Mouse (Mus musculus): ENCODE measurements around the gene Gm37419. TPM values are rescaled to one million over a fixed set of nuclear protein-coding genes. Genes with fewer than 3 reads are reported as not detected.

Gm37419 gene
- polyA plus RNA-seq, 2 experiments, result not detected

DNA sequence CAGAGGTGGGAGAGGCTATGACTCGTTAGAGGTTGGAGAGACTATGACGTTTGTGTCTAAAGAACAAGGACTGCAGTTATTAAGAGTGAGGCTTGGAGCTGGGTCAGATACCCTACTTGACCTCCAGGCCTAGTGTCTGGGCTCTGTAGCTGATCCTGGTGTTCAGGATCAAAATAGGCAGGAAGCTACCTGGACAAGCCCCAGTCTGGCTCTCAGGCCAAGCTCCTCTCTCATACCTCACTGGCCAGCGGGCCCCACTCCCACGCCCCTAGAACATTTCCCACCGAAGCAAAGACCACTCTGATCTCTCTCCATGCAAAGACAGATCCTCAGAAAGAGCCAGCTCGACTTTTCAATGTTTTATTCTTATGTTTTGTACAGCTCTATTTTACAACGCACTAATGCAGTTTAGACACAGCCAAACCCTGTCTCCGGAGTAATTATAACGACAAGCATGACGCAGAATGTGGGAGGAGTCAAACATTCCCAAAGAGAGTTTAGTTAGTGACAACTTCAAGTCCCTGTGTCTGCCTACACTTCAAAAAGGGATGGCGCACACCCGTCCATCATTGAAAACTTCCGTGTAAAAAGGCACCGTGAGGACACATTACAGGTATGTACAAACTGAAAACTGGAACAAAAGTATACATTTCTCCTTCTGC is 23.4 kb upstream of the Gm37419 start:
- H3K27ac ChIP-seq, result no peak overlapping the region
- H3K4me1 ChIP-seq (replicated peaks; ENCODE audit: control insufficient read depth in 2 of 2, insufficient read depth in 2 of 2, low read length in 1 of 2), result no peaks in the 10 kb centered on the region
- 71% methylated on average over 14 of the region's 14 CpGs for WGBS (ENCODE audit: insufficient replicate concordance)
- no peak overlapping the region for H3K9ac ChIP-seq (replicated peaks)
- DNase-seq (ENCODE audit: low read depth in 3 of 3, low spot score in 3 of 3) (no peak), ATAC-seq (ENCODE audit: insufficient read depth) (no peak)
- no peak overlapping the region for H3K4me3 ChIP-seq (ENCODE audit: insufficient read depth in 1 of 2, low read depth in 2 of 2, low read length in 2 of 2)
- H3K36me3 ChIP-seq (replicated peaks; ENCODE audit: control insufficient read depth, insufficient read depth, low read depth), result no peaks in the 10 kb centered on the region
- H3K27me3 ChIP-seq (ENCODE audit: control insufficient read depth, insufficient read depth, low read length), result no peaks in the 10 kb centered on the region
- no peaks in the 10 kb centered on the region for H3K9me3 ChIP-seq (ENCODE audit: control insufficient read depth, low read length)
- TF ChIP-seq EP300 (IDR thresholded peaks at IDR 0.05; ENCODE audit: low read depth), result no peak
- no peak for TF ChIP-seq CTCF (IDR thresholded peaks at IDR 0.05; ENCODE audit: low read depth)
- no peak overlapping the region for H3K4me2 ChIP-seq (ENCODE audit: low read depth)

DNA sequence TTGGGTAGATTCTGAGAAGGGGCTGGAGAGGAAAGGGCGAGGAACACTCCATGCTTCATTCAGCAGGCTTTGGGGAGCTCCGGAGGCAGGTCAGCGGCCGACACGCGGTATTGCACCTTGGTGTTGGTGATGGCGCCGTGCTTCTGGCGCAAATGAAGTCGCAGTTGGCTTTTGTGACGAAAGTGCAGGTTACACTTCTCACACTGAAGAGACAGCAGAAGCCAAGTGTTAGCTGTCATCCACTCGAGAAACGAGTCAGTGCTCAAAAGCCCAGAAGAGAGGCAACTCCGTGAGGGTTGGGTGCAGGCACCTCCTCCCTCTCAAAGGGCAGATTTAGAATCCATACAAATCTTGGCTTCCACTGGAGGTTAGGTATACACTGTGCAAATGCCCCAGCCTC is 22.2 kb upstream of the Gm37419 start:
- 75% methylated on average over 14 of the region's 14 CpGs for WGBS (ENCODE audit: insufficient replicate concordance)
- Histone ChIP-seq H3K27ac (no peak overlapping the region), H3K4me1 (replicated peaks; ENCODE audit: control insufficient read depth in 2 of 2, insufficient read depth in 2 of 2, low read length in 1 of 2) (no peaks in the 10 kb centered on the region), H3K9ac (replicated peaks) (no peak overlapping the region), H3K4me2 (ENCODE audit: low read depth) (no peak overlapping the region), H3K9me3 (ENCODE audit: control insufficient read depth, low read length) (no peaks in the 10 kb centered on the region), H3K4me3 (ENCODE audit: insufficient read depth in 1 of 2, low read depth in 2 of 2, low read length in 2 of 2) (no peak overlapping the region), H3K36me3 (replicated peaks; ENCODE audit: control insufficient read depth, insufficient read depth, low read depth) (no peaks in the 10 kb centered on the region), H3K27me3 (ENCODE audit: control insufficient read depth, insufficient read depth, low read length) (no peaks in the 10 kb centered on the region)
- DNase-seq (ENCODE audit: low read depth in 3 of 3, low spot score in 3 of 3) (no peak), ATAC-seq (ENCODE audit: insufficient read depth) (no peak)
- TF ChIP-seq EP300 (IDR thresholded peaks at IDR 0.05; ENCODE audit: low read depth), result no peak
- no peak for TF ChIP-seq CTCF (IDR thresholded peaks at IDR 0.05; ENCODE audit: low read depth)

DNA sequence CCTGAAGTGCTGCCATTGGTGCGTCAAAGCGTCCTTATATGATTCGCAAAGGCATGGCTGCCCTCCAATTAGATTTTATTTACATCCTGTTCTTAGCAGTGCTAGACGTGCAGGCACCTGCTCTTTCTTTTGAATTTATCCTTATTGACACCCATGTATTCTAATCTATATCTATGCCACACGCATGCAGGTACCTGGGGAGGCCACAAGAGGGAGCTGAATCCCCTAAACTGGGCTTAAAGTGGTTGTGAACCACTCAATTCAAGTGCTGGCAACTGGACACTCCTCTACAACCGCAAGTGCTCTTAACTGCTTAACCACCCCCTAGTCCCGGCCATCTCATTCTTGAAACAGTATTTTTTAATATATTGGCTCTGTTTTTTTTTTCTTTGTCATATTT is 21.0 kb upstream of the Gm37419 start:
- no peaks in the 10 kb centered on the region for H3K4me1 ChIP-seq (replicated peaks; ENCODE audit: control insufficient read depth in 2 of 2, insufficient read depth in 2 of 2, low read length in 1 of 2)
- no peaks in the 10 kb centered on the region for H3K9me3 ChIP-seq (ENCODE audit: control insufficient read depth, low read length)
- TF ChIP-seq CTCF (IDR thresholded peaks at IDR 0.05; ENCODE audit: low read depth) (peak; percentile 54), EP300 (IDR thresholded peaks at IDR 0.05; ENCODE audit: low read depth) (no peak)
- no peak for ATAC-seq (ENCODE audit: insufficient read depth)
- H3K4me3 ChIP-seq (ENCODE audit: insufficient read depth in 1 of 2, low read depth in 2 of 2, low read length in 2 of 2), result no peak overlapping the region
- H3K9ac ChIP-seq (replicated peaks), result no peak overlapping the region
- 62% methylated on average over 7 of the region's 7 CpGs for WGBS (ENCODE audit: insufficient replicate concordance)
- H3K4me2 ChIP-seq (ENCODE audit: low read depth), result no peak overlapping the region
- no peaks in the 10 kb centered on the region for H3K27me3 ChIP-seq (ENCODE audit: control insufficient read depth, insufficient read depth, low read length)
- no peak for DNase-seq (ENCODE audit: low read depth in 3 of 3, low spot score in 3 of 3)
- no peaks in the 10 kb centered on the region for H3K36me3 ChIP-seq (replicated peaks; ENCODE audit: control insufficient read depth, insufficient read depth, low read depth)
- no peak overlapping the region for H3K27ac ChIP-seq

DNA sequence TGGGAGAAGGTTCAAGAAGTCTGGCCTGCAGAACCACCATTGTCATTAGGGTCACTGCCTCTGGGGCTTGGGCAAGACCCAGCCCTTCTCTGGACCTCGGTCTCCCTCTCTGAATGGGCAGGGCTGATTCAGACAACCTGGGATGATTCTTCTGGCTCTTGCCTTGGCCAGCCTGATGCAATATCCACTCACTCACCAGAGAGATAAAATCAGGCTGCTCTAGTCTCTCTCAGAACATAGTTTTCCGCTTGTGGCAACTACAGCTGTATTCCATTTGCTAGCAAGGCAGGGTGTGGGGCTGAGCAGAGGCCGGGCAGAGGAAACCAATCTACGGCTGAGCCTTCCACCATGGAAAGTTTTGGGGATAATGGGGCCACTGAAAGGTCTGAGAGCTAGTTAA is 19.4 kb upstream of the Gm37419 start:
- no peak for TF ChIP-seq EP300 (IDR thresholded peaks at IDR 0.05; ENCODE audit: low read depth)
- TF ChIP-seq CTCF (IDR thresholded peaks at IDR 0.05; ENCODE audit: low read depth), result no peak
- Histone ChIP-seq H3K4me2 (ENCODE audit: low read depth) (no peak overlapping the region), H3K4me3 (ENCODE audit: insufficient read depth in 1 of 2, low read depth in 2 of 2, low read length in 2 of 2) (no peak overlapping the region), H3K36me3 (replicated peaks; ENCODE audit: control insufficient read depth, insufficient read depth, low read depth) (no peaks in the 10 kb centered on the region), H3K9me3 (ENCODE audit: control insufficient read depth, low read length) (no peaks in the 10 kb centered on the region), H3K27ac (no peak overlapping the region), H3K4me1 (replicated peaks; ENCODE audit: control insufficient read depth in 2 of 2, insufficient read depth in 2 of 2, low read length in 1 of 2) (no peaks in the 10 kb centered on the region), H3K9ac (replicated peaks) (no peak overlapping the region), H3K27me3 (ENCODE audit: control insufficient read depth, insufficient read depth, low read length) (no peaks in the 10 kb centered on the region)
- WGBS (ENCODE audit: insufficient replicate concordance), result 62% methylated on average over 4 of the region's 4 CpGs
- no peak for ATAC-seq (ENCODE audit: insufficient read depth)
- no peak for DNase-seq (ENCODE audit: low read depth in 3 of 3, low spot score in 3 of 3)

DNA sequence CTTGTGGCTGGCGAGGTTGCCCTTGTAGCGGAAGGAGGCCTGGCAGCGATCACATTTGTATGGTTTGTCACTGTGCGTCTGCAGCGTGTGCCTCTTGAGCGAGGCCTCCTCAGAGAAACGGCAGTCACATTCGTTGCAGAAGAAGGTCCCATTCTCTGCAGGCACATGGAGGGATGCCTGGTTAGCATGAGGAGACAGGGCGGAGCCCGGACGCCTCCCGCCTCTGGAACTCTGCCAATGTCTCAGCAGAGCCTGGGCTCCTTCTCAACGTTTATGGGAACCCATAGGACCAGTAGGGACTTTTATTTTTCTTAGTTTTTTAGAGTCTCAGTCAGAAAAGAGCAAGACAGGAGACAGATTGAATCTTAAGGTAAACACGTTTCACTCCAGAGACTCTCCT is 18.4 kb upstream of the Gm37419 start:
- Histone ChIP-seq H3K4me1 (replicated peaks; ENCODE audit: control insufficient read depth in 2 of 2, insufficient read depth in 2 of 2, low read length in 1 of 2) (no peaks in the 10 kb centered on the region), H3K36me3 (replicated peaks; ENCODE audit: control insufficient read depth, insufficient read depth, low read depth) (no peaks in the 10 kb centered on the region), H3K27me3 (ENCODE audit: control insufficient read depth, insufficient read depth, low read length) (no peaks in the 10 kb centered on the region), H3K4me3 (ENCODE audit: insufficient read depth in 1 of 2, low read depth in 2 of 2, low read length in 2 of 2) (no peak overlapping the region), H3K9ac (replicated peaks) (no peak overlapping the region), H3K9me3 (ENCODE audit: control insufficient read depth, low read length) (no peaks in the 10 kb centered on the region), H3K27ac (no peak overlapping the region), H3K4me2 (ENCODE audit: low read depth) (no peak overlapping the region)
- DNase-seq (ENCODE audit: low read depth in 3 of 3, low spot score in 3 of 3) (no peak), ATAC-seq (ENCODE audit: insufficient read depth) (no peak)
- TF ChIP-seq EP300 (IDR thresholded peaks at IDR 0.05; ENCODE audit: low read depth) (no peak), CTCF (IDR thresholded peaks at IDR 0.05; ENCODE audit: low read depth) (no peak)
- WGBS (ENCODE audit: insufficient replicate concordance), result 75% methylated on average over 14 of the region's 14 CpGs

All from liver, embryonic 14.5 days (tissue).